Mouse (Mus musculus) WW6 (cell line): ENCODE data around the gene Slc35b4.

Source experiments
- DNase-seq: peaks from one replicate; pipeline ENCODE4 v3.0.0-alpha.2; 2013; ENCODE audit warnings: low read depth, low spot score

Gene Slc35b4

DNA sequence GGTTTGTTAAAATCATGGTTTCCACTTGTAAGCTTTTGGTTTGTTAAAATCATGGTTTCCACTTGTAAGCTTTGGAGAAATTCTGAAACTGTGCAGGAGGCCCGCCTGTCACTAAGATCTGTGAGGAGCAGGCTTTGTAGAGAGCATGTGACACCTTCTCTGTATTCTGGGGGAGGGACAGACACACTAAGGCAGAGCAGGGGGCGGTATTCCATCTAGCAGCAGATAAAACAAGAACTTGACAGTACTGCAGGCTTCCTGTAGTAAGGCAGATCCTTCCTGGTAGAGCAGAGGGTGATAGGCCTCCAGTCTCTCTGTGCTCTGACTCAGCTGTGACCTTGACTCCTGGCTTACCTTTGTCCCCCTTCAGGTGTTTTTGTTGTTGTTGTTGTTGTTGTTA, 47.6 kb downstream of the Slc35b4 start:
- no peak for DNase-seq

DNA sequence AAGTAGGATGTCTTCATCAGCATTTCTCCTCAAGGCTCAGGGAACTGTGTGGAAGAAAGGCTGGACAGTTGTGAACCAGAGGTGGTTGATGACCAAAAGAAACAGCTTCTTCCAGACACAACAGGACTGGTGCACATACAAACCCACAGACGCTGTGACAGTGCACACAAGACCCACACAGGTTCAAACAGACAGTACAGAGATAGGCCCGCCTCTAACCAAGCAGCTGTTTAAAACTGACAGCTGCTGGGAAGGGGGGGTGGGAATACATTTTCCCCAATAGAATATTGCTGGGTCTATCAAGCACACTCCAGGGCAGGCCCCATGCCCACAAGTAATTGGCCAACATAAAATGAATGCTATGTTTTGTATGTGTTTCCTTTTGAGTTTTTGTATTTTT, 52.5 kb downstream of the Slc35b4 start:
- no peak for DNase-seq

DNA sequence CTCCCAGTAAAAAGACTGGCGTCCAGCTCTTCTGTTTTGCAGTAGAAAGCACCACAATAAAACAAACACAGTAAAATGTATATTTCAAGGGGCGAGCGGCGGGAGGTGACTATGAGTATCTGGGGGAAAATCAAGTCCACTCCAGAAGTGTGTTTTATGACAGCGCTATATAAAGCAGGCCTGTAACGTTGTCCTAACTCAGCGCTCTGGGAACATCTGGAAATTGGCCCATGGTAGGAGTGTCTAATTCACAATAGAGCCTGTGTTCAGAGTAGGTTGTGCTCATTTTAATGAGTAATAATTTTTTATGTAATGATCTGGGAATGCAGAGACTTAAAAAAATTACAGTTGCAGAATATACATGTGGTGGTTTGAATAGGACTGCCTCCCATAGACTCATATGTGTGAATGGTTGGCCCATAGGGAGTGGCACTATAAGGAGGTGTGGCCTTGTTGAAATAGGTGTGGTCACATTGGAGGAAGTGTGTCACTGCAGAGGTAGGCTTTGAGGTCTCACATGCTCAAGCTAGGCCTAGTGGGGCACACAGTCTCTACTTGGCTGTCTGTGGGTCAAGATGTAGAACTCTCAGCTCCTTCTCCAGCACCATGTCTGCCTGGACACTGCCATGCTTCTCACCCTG, 60.0 kb downstream of the Slc35b4 start:
- no peak for DNase-seq

DNA sequence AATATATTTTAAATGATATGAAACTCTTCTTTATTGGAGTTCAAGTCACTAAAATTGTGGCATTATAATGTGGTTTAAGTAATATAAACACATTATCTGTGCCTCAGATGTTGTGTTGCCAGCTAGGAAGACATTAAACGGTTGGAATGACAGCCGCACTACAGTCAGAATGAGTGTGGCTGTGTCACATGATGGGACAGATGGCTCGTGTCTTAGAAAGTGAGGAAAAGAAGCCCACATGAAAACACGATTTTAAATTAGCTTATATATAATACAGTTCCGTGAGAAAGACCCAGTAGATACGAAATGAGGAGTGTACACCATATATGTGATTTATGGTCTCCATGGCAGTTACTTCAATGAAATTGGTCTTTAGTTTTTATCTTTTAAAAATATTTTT, 65.5 kb downstream of the Slc35b4 start:
- DNase-seq, result no peak

DNA sequence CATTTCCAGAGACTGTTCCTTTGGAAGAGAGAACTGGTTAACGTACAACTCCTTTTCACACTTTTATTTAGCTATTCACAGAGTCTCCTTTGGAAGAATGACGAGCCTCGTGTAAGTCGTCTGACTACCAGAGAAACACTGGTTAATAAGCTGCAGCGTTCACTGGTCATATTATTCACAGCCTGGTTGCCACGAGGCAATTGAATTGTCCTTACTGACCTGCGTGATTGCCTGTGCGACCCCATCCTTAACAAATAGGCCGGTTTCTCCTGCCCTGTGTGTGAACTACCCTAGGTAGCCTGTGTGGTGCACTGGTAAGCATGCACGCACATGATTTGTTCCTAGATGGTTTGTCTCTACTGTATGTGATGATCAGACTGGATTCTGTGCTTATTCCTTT, 66.3 kb downstream of the Slc35b4 start:
- DNase-seq, result no peak
